Mouse (Mus musculus) mature B cell (primary cell): ENCODE data around the gene Tent5c.

Experiments
- in situ Hi-C: fragments of 300-500 bp; cut with MboI; formaldehyde crosslinking; loops from 2 replicates; pipeline ENCODE4 v1.14.3; 2019

Tent5c gene

DNA sequence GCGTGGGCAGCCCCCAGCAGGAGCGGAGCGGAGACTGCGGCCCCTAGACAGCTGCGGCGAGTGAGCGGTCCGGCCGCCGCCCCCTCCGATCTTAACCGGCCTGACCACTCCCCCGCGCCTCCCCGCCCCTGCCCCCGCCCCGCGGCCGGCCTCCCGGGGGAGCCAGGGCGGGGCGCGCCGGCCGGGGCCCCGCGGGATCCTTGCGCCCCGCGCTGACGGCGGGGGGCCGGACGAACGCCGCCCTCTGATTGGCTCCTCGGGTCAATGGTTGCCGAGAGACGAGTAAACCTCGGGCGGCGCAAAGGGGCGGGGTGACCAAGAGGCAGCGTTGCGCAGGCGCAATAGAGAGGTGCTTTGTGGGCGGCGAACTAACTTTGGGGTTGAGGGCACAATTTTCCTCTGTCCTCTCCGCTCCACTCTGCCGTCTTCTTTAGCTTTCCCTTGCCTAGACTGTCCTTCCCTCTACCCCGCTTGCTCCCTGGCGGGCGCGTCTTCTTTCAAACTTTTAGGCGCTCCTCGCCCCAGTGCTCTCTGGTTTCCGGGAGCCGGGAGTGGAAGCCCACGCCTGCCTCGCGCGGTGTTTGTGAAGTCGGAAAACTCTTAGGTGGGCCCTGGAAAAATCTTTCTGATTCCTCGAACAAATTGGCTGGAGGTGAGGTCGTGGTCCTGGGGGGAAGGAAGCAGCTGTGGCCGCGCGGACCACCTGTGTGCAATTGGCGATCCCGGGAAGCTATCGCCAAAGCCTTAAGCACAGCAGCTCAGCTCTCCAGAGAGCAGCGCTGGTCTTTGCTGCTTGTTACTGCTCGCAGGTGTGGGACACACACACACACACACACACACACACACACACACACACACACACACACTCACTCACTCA is at the start of gene Tent5c:
TSS of gene Tent5c (minus strand) at position 192 of the 877 bp plus-strand sequence.
- in situ Hi-C loops = no loop called here

DNA sequence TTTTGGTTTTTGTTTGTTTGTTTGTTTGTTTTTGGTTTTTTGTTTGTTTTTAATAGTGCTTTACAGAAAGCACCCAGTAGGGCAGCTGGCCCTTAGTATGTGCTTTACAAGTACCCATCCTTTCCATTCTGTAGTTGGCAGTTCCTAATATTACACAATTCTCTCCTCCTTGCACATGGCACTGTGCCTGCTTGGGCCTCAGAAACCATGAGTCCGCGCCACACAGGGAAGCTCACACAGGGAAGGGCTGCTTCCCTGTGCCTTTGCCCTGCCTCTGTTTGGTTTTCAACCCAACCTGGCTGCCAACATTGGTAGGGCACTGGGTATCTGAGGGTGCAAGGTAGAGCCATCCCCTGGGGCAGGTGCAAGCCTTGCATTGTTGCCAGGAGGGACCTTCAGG is 47.6 kb upstream of the Tent5c start:
- in situ Hi-C loops = no loop called here

DNA sequence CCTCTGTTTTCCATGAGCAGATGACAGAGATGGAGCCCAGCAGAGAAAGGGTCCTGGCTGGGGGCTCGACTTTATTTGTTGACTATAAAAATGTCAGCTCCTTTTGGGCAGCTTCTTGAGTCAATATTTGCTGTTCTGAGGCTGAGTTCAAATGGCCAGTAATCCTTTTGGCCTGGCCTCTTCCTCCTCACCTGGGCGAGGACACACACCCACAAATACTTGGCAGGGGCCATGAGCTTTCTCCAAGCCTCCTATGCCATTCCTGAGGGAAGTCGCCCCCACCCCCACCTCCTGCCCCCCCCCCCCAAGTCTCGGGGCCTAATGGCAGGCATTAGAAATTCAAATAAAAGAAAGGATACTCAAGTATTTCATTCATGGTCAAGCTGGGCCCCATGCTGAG is 46.8 kb upstream of the Tent5c start:
- in situ Hi-C loops = no loop called here

DNA sequence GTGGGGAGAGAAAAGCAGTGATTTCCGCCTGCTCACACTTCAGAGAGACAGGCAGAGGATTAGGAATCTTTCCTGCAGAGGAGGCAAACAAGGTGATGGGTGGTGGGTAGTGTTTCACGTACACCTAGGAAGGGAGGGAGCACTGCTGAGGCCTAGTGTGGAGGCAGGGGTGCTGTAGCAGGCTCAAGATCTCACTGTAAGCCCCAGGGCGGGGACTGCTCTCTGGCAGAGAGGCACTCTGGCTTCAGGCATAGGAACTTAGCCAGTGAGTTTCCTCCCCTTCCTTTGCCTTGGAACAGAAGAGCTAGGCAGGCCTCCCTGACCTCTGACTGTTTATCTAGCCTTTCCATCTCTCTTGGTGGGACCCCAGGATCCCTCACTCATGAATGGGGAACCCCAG is 46.2 kb upstream of the Tent5c start:
- in situ Hi-C loops = no loop called here

DNA sequence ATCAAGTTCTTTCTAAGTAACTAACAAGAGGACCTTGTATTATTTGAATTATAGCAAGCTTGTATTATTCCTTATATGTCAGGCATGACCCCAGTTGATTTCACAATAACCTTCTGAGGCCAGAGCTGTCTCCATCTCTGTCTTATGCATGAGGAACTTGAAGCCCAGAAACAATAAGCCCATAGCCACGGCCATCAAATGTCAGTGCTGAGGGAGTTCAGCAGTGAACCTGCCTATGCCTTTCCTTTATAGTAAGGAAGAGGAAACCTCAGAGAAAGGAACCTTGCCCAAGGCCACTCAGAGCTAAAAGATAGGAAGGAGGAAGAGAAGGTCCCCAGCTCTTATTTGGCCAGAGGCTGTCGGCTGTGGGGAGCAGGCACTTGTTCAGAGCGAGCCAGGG is 45.3 kb upstream of the Tent5c start:
- in situ Hi-C loops = no loop called here

DNA sequence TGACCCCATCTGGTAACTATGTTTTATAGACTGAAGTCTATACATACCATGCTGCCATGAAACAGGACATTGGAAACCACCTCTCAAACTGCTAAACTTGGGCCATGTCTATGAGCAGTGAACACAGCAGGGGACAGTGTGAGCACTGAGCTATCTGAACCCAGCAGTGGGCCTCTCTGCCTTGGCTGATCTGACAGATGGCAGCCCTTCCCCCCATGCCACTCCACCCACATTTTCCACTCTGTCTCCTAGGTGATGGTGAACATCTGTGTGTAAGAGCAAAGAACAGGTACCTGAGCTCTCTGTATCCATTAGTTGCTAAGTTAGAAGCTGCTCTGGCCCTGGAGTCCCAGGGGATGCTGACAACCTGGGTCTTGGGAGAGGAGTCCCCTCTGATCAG is 44.3 kb upstream of the Tent5c start:
- in situ Hi-C loops = no loop called here

DNA sequence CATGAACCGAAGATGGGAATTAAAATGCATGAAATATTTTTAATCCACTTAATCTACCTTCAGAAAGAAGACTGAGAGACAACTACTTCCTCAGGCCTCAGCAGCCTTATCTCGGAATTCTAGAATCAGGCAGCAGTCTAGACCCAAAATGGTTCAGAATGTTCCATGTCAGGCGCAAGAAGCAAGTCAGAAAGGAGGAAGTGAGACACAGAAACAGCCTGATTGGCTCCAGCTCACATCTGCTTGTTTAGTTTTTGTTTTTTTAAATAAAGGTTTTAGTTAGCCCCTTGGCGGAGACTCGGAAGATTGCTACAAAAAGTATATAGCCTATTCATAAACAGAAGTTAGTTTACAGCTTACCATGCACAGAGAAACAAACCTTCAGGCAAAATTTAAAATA is 41.8 kb upstream of the Tent5c start:
- in situ Hi-C loops = no loop called here

DNA sequence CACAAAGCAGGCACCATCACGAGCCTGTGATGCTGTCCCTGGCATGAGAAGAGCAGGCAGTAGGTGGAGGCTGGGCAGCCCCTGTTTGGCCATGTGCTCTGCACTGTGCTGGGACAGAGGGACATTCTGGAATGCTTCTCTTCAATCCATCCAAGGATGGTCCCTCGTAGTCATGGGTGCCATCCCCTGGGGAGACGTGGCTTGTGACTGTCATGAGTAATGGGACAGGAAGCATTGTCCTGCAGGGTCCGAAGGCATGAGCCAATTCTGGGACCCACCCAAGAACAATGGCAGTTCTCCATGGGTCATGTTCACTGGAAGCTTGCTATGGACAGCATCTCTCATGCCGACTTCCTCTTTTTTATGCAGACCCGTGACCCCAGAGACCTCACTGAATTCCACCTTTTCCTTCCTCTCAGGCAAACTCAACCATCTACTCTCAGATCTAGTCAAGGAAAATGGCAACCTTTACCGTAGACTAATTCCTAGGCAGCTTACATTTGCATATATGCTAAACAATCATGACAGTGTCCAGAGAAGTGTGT is 41.2 kb upstream of the Tent5c start:
- in situ Hi-C loops = no loop called here

DNA sequence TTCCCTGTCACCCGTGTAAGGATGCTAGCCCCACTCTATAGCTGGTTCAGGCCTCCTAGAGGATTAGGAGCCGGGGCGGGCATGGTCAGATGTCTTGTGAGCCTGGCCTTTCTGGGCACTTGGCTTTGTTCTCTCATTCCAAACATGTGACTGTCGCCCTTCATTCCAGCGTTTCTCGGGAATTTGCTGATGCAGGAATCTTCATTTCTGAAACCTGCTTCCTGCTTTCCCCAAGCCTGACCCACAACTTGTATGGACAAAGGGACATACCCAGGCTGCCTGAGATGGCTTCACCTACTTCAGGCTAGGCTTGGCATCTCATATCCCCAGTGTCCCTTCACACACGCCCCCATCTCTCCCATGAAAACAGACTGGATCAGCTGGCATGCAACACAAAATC is 33.5 kb upstream of the Tent5c start:
- in situ Hi-C loops = no loop called here

DNA sequence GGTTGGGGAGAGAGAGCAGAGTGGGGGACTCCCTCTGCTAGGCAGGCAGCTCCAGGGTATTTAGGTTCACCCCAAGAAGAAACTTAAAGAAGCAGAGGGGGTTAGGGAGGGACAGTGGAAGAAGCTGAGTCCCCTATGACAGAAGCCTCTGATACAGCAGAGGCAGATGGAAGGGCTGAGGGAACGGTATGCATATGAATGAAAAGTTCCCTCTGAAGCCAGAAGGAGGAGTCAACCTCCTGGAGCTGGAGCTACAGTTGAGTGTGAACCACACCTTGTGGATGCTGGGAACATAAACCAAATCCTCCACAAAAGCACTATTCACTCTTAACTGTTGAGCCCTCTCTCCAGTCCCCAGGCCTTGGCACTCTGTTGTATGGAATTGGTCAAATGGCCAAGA is 32.5 kb upstream of the Tent5c start:
- in situ Hi-C loops = no loop called here

DNA sequence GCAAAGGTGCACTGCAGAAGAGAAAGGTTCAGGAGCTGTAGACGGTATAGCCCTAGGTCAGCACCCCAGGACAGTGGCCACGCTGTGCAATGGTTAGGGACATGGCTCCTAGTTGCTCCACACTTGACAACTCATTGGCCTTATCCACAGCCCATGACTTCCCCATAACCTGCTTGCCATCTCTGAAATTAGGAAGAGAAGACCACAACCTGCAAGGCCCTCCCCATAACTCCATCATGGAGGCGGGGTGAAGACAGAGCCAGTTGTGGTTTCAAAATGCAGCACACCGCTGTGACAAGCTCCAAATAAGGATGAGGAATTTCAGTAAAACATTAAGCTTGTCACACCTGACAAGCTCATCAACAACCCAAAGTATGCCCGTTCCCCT is 26.6 kb upstream of the Tent5c start:
- in situ Hi-C loops = no loop called here

DNA sequence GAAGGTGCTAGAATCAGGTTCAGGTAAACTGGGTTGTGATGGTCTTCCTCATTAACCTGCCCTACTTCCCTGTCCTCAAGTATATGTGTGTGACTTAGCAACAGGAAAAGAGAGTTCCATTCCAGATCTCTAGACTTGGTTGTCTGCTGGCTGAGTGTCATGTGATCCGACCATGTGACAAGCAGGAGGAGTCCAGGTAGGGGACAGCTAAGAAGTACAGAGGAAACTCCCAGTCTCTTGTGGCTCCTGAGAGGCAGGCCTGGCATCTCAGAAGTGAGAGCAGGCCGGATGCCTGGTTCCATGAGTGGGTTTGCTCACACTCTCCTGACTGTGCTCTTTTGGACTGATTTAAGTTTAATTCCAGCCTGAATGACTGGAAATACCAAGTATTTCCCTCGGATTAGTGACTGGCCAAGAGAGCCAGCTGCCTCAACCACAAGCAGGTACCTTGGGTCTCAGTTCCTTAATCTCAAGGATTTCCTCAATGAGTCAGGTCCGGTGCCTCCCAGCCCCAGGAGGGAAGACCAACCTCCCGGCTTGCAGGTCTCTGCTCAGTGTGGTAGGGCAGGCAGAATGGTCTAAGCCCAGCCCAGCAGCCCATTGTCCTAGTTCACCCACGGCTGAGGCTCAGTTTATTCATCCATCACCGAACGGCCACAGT is 26.1 kb upstream of the Tent5c start:
- in situ Hi-C loops = no loop called here

DNA sequence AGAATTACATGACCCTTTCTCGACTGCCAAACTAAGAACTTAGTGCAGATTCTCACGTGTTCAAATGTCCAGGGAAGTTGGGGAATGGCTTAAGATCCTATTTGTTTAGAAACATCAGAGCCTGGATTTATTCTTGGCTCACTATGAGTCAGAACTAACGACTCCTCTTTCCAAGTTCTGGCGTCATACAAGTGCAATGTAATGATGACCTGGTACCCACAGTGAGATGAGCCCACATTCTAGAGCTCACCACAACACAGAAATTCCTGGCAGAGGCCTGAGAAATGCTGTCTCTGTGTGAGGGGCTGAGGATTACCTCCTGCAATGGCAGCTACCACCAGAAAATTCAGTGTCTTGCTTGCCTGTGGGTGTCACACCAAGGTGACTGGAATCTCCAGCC is 18.1 kb upstream of the Tent5c start:
- in situ Hi-C loops = no loop called here

DNA sequence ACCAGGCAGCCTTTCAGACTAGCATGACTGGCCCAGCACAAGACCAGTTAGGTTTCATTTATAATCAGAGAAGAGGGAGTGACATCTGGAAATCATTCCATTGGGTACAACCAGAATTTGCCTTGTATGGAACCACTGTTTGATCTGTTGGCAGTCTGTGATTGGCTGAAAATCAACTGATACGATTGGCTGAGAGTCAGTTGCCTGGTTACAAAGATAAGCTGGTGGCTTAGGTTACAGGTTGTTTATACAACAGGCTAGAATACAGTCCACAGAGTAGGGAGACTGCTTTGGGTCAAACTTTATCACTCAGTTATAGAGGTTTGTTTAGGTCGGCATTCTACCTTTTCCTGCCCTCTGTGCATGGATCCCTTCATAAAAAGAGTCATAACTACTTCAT is 17.6 kb upstream of the Tent5c start:
- in situ Hi-C loops = no loop called here

DNA sequence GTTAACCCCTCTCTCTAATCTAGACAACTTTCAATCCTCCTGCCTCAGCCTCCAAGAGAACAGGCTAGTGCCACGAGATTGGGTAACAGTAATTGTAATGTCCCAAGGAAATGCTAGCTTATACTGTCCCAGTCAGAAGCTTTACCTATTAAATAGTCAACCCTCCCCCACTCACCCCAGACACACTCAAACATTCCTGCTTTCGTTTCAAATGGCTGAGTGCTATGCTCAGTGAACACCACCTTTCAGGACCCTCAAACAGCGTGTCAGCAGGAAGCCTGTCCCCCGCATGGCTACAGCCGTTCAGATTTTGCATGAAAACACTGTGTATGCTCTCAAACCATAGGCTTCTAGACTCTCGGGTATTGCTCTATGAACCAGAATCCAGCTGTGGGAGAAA is 14.8 kb upstream of the Tent5c start:
- in situ Hi-C loops = no loop called here

DNA sequence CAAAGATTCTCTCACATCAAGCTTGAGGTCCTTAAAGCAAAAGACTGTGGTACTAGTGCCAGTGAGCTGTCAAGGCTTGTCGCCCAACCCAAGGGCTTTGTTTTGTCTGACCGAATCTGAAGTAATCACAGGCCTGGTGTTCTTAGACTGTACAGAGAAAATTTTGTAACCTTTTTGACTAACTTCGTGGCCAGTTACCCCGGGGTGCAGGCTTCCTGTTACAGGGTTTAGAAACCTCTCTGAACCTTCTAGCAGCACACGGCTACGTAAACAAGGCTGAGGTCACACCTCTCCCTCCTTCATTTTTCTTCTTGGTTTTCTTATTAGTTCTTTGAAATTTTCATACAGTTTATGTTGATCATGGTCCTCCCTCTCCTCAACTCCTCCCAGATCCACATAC is 13.4 kb upstream of the Tent5c start:
- in situ Hi-C loops = no loop called here

DNA sequence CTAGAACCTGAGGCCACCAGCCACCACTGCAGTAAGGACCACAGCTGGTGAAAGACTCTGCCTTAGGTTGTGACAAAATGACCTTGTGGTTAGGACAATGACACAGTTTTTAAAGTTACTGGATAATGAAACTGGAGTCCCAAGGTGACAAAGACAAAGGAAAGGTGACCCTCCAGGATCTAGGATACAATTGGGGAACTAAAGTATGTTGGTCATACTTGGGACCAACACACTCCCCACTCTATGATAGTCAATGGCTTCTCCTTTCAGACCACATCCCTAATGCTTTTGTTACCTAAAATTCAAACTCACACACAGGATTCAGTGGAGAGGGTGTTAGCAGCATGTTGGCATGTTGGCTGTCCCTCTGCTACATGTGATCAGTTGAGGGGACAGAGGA is 12.8 kb upstream of the Tent5c start:
- in situ Hi-C loops = no loop called here

DNA sequence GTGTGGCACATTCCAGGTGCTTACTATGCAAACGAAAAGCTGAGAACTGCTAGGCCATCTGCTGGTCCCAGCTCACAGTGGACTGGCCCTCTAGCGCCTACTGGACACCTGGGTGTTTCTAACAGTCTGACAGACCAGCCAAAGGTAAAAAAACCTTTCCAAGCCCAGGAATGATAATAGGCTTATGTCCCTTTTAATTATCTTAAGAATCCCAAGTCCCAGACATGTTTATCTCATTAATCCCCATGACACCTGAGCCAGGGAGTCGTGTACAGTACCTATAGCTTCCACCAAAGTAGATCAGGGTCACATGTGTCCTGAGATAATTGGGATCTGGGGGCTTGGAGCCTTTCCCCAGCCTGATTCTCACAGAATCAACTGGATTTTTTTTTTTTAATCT is 7.0 kb upstream of the Tent5c start:
- in situ Hi-C loops = no loop called here

DNA sequence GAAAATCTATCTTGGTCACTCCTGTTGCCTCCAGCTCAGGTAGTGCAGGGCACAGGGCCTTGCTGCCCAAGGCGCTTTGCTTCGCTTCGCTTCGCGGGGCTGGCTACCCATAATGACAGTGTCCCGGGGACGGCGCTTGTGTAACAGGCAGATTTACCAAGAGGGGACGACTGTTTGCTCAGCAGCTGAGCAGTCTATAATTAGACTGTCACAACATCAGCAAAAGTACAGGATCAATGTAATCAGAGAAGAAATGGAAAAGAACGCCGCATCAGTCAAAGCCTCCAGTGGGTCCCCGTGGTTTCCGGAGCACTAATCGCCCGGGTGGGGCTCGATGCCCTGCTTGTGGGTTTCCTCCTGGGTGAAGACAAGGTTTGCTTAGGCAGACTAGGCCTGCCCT is 6.3 kb upstream of the Tent5c start:
- in situ Hi-C loops = no loop called here

DNA sequence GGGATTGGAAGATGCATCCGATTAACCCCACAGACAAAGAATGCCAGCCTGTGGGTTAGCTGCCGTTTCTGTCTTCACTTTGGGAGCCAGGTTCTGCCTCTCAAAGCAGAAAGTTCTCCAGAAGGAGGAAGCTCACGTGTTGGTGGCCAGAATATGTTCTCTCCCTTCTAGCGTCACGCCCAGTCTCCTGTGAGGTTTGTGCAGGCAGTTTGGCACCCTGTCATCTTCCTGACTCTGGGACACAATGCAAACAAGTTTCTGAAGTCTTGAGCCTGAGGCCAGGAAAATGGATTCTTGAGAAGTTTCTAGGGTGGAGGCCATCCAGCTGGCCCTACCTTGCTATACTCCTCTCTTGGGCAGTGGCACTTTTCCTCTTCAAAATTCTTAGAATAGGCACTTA is 5.8 kb upstream of the Tent5c start:
- in situ Hi-C loops = no loop called here

DNA sequence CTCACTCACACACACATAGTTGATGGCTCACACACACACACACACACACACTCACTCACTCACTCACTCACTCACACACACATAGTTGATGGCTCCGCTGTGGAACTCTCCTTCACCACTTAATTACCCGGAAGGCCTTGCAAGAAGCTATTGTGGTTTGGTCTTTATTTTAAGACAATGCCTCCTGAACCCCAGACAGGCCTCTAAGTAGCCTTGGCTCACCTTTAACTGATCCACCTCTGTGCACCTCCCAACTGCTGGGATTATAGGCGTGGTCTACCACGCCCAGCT is 831 bp upstream of the Tent5c start:
- in situ Hi-C loops = no loop called here

DNA sequence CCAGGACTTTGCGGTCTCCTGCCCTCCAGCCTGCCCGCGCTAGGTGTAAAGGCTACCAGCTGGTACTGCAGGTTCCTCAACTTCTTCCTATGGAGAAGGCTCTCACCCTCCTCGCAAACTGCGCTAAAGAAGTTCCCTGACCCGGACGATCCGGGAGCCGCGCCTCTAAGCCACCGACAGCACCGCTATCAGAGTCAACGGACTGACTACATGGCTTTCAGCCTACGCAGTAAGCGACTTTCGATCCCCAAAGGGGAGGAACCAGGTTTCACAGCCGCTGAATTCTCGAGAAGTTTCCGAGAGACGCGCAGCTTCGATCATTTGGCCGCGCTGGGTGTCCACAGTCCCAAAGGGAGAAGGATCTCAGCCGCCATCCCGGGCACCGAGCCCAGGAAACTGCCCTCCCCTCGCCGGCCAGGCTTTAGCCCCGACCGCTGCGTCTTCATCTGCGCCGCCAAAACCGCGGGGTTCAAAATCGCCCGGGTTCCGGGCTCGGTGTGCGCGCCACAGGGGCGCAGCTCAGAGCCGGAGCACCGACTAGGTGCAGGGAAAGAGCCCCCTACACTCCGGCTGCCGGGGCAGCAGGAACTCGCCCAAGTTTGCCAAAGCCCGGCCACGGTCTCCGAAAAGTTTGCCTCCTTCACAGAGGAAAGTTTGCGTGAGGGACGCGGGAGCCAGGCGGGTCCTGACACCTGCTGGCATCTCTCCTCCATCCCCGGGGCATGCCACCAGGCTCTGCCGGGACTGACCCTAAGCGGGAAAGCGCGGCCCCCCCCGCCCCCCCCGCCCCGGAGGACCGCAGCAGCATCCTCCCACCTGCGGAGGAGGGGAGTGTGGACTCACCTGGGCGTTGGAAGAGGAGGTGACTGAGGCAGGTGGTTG is 632 bp downstream of the Tent5c start:
- in situ Hi-C loops = no loop called here

DNA sequence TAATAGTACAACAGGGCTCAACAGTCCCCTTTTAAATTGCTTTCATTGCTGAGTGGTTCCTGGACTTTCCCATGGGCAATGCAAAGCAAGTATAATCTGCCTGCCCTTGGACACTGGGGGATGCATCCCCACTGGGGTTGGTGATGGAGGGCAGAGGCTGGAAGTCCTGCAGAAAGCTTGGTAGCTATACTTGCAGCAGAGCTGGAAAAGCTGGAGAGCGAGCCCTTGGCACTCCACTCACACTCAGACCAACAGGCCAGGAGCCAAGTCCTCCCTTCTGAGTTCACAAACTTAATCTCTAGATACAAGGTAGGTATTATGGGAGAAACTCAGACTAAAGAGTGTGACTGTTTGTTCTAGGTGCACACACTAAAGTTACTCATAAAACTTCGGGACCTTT is 2.1 kb downstream of the Tent5c start:
- in situ Hi-C loops = no loop called here
